ENCODE assay signal across 8 mouse cellular contexts in the genomic region with DNA sequence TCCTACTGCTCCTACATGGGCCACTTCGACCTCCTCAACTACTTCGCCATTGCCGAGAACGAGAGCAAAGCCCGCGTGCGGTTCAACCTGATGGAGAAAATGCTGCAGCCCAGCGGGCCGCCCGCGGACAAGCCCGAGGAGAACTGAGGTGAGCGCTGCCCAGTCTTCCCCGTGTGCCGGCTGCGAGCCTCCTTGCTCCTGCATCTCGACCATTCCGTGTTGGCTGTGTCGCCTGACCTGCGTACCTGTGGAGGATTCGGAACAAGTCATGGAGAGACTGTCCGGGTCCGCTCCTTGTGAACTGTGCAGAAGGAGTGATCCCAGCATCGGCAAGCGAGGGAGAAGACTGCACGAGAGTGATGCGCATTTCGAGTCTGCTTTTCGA. TPM values are rescaled to one million over a fixed set of nuclear protein-coding genes. Genes with fewer than 3 reads are reported as not detected.
DNase-seq lines count a peak whose midpoint lies in the region; ATAC-seq and TF ChIP-seq lines count a peak whose summit lies in the region.

No protein-coding gene starts in this region.

- intact Hi-C loops in heart, postnatal 14 days (cut with DNase I), result loop anchor here (5.0 kb wide), 1 partner anchor 316 kb away; no protein-coding TSS in a partner anchor

- TF ChIP-seq POLR2A in MEL (IDR thresholded peaks at IDR 0.05; ENCODE audit: control insufficient read depth in 1 of 2, insufficient read depth in 1 of 2, low read depth in 1 of 2, low read length in 2 of 2, poor library complexity in 1 of 2), result no peak

- H3K36me3 ChIP-seq in heart, embryonic 12.5 days, result peaks cover 13% of the 10 kb centered on the region
- H3K36me3 ChIP-seq in MEL (ENCODE audit: control insufficient read depth in 1 of 2, insufficient read depth in 2 of 2, low read length in 2 of 2), result peaks cover 0 to 6% of the 10 kb centered on the region in 2 experiments; a peak in 2 of 4 replicates

- peak overlapping the region; percentile 97 for H3K4me3 ChIP-seq in heart, embryonic 12.5 days
- H3K4me3 ChIP-seq in MEL (ENCODE audit: control insufficient read depth in 1 of 2, insufficient read depth in 1 of 2, low read depth in 2 of 2, low read length in 2 of 2), result peak overlapping the region; percentile 80 to 90

- no peaks in the 10 kb centered on the region for H3K9me3 ChIP-seq in heart, embryonic 12.5 days (replicated peaks)
- no peaks in the 10 kb centered on the region for H3K9me3 ChIP-seq in MEL (replicated peaks; ENCODE audit: insufficient read depth, low read length)

- WGBS in heart, embryonic 12.5 days, result 1% methylated on average over 29 of the region's 29 CpGs

- ATAC-seq in heart, embryonic 12.5 days (ENCODE audit: insufficient number of reproducible peaks, low FRiP score), result peak; percentile 43
- peak; percentile 41; the same call in 1 of the 2 replicates for ATAC-seq in granulocyte monocyte progenitor cell, adult 5-6 weeks (replicated peaks; ENCODE audit: poor library complexity, severe bottlenecking)
- peak; percentile 43; the same call in 1 of the 2 replicates for ATAC-seq in megakaryocyte, adult 5-6 weeks (ENCODE audit: poor library complexity, severe bottlenecking)

- DNase-seq in heart, postnatal 14 days, result no peak
- no peak for DNase-seq in MEL (ENCODE audit: low read depth, low spot score)
- DNase-seq in urinary bladder, postnatal 4 days (ENCODE audit: low spot score in 2 of 2), result no peak
- no peak for DNase-seq in frontal cortex, postnatal 10 days (ENCODE audit: low spot score in 2 of 2)
- DNase-seq in cerebellum, adult 11-12 months, result no peak

- TF ChIP-seq CTCF in MEL (IDR thresholded peaks at IDR 0.05 in 2 of 3, conservative IDR thresholded peaks at IDR 0.05 in 1 of 3; ENCODE audit: control insufficient read depth in 1 of 3, insufficient read depth in 1 of 3, low read depth in 2 of 3, low read length in 3 of 3, poor library complexity in 1 of 3, severe bottlenecking in 1 of 3), result no peak

- no peaks in the 10 kb centered on the region for H3K27me3 ChIP-seq in heart, embryonic 12.5 days (replicated peaks)
- no peaks in the 10 kb centered on the region for H3K27me3 ChIP-seq in MEL (ENCODE audit: control insufficient read depth in 1 of 2, insufficient read depth in 2 of 2, low read length in 2 of 2)

- no peak for TF ChIP-seq EP300 in MEL (IDR thresholded peaks at IDR 0.05; ENCODE audit: low read depth in 1 of 2, low read length in 2 of 2)

- H3K79me2 ChIP-seq in MEL (ENCODE audit: control insufficient read depth, insufficient read depth, low read length, poor library complexity), result peaks cover 11% of the 10 kb centered on the region

- peak overlapping the region; percentile 89 for H3K4me2 ChIP-seq in heart, embryonic 12.5 days

- H3K4me1 ChIP-seq in heart, embryonic 12.5 days (replicated peaks), result peaks cover 13% of the 10 kb centered on the region
- H3K4me1 ChIP-seq in MEL (ENCODE audit: control insufficient read depth in 1 of 2, insufficient read depth in 2 of 2, low read length in 2 of 2), result peaks cover 0 to 5% of the 10 kb centered on the region in 2 experiments; a peak in 2 of 4 replicates

- peak overlapping the region; percentile 56 for H3K27ac ChIP-seq in heart, embryonic 12.5 days (ENCODE audit: poor library complexity, severe bottlenecking)
- H3K27ac ChIP-seq in MEL (ENCODE audit: control insufficient read depth, low read depth, low read length), result peak overlapping the region; percentile 8; the same call in 1 of the 2 replicates

- peak overlapping the region; percentile 81 for H3K9ac ChIP-seq in heart, embryonic 12.5 days
- H3K9ac ChIP-seq in MEL (ENCODE audit: control insufficient read depth, low read depth, low read length, poor library complexity, severe bottlenecking), result peak overlapping the region; percentile 77

- TF ChIP-seq RAD21 in MEL (IDR thresholded peaks at IDR 0.05; ENCODE audit: low read depth, low read length), result no peak

TF ChIP-seq in MEL, 35 proteins besides CTCF, POLR2A, EP300 and RAD21:
- no peak for TF ChIP-seq ZNF384 (IDR thresholded peaks at IDR 0.05; ENCODE audit: low read depth, low read length)
- TF ChIP-seq CHD2 (IDR thresholded peaks at IDR 0.05; ENCODE audit: low read length), result no peak
- TF ChIP-seq POLR2AphosphoS5 (IDR thresholded peaks at IDR 0.05; ENCODE audit: borderline replicate concordance, low read depth, low read length), result no peak
- TF ChIP-seq ZKSCAN1 (IDR thresholded peaks at IDR 0.05; ENCODE audit: low read depth, low read length), result no peak
- TF ChIP-seq JUND (IDR thresholded peaks at IDR 0.05; ENCODE audit: low read depth, low read length), result no peak

RNA-seq across cellular contexts. Expression of a gene that starts 3.6 kb away (rescaled TPM):
- 29.6 and 30.7 TPM in 2 replicates for polyA plus RNA-seq in heart, embryonic 12.5 days (2016; fragmentation: Nextera tagmentation; extraction: Ambion mirVana)
- 1 to 10 TPM; 5.9 to 6.1 TPM for total RNA-seq in heart, postnatal 14 days (2021)
- total RNA-seq in MEL (2012; rRNA removed), result 16.6 and 17.5 TPM in 2 replicates
- 10 to 100 TPM in 1 of 2 experiments, not detected in 1; 57.4 TPM for polyA plus RNA-seq in MEL (2012; ENCODE audit: insufficient read depth in 1 of 2, insufficient read length in 2 of 2, low read depth in 1 of 2, low replicate concordance in 2 of 2, missing spikeins in 1 of 2)
- 14.5 and 21.6 TPM in 2 replicates for total RNA-seq in granulocyte monocyte progenitor cell, adult 5-6 weeks (2014; fragmentation: Nextera tagmentation)
- 20.7 and 29.0 TPM in 2 replicates for total RNA-seq in granulocyte monocyte progenitor cell, adult 5-6 weeks (2017)
- total RNA-seq in megakaryocyte, adult 5-6 weeks (2015), result 14.0 and 17.0 TPM in 2 replicates
- total RNA-seq in megakaryocyte, adult 5-6 weeks (2017), result 15.4 and 15.8 TPM in 2 replicates

RNA-seq across cellular contexts. Expression of a gene that starts 44.6 kb away (rescaled TPM):
- polyA plus RNA-seq in heart, embryonic 12.5 days (2016; fragmentation: Nextera tagmentation; extraction: Ambion mirVana), result 5.5 and 6.4 TPM in 2 replicates
- total RNA-seq in heart, postnatal 14 days (2021), result 1 to 10 TPM; 1.8 to 1.9 TPM
- total RNA-seq in MEL (2012; rRNA removed), result 1.9 and 3.2 TPM in 2 replicates
- polyA plus RNA-seq in MEL (2012; ENCODE audit: insufficient read depth in 1 of 2, insufficient read length in 2 of 2, low read depth in 1 of 2, low replicate concordance in 2 of 2, missing spikeins in 1 of 2), result 1 to 10 TPM in 1 of 2 experiments, not detected in 1; 2.9 TPM
- total RNA-seq in granulocyte monocyte progenitor cell, adult 5-6 weeks (2014; fragmentation: Nextera tagmentation), result 7.4 and 9.1 TPM in 2 replicates
- 5.9 and 8.7 TPM in 2 replicates for total RNA-seq in granulocyte monocyte progenitor cell, adult 5-6 weeks (2017)
- total RNA-seq in megakaryocyte, adult 5-6 weeks (2015), result 41.9 and 44.6 TPM in 2 replicates
- 36.0 and 46.8 TPM in 2 replicates for total RNA-seq in megakaryocyte, adult 5-6 weeks (2017)

RNA-seq across cellular contexts. Expression of a gene that starts 51.6 kb away (rescaled TPM):
- 257 and 286 TPM in 2 replicates for polyA plus RNA-seq in heart, embryonic 12.5 days (2016; fragmentation: Nextera tagmentation; extraction: Ambion mirVana)
- 10 to 100 TPM; 22.7 to 23.3 TPM for total RNA-seq in heart, postnatal 14 days (2021)
- not detected in 2 replicates for total RNA-seq in MEL (2012; rRNA removed)
- not detected for polyA plus RNA-seq in MEL (2012; ENCODE audit: insufficient read depth in 1 of 2, insufficient read length in 2 of 2, low read depth in 1 of 2, low replicate concordance in 2 of 2, missing spikeins in 1 of 2)
- 0.37 TPM in 1 of 2 replicates, not detected in the other for total RNA-seq in granulocyte monocyte progenitor cell, adult 5-6 weeks (2014; fragmentation: Nextera tagmentation)
- not detected in 2 replicates for total RNA-seq in granulocyte monocyte progenitor cell, adult 5-6 weeks (2017)
- 0.52 and 0.98 TPM in 2 replicates for total RNA-seq in megakaryocyte, adult 5-6 weeks (2015)
- total RNA-seq in megakaryocyte, adult 5-6 weeks (2017), result 0.08 and 0.92 TPM in 2 replicates

Comparison
In these comparisons a context has a peak if more than half of its experiments do, and no peak if none do; other contexts are left out.
1. RNA of a gene that starts 51.6 kb away (total RNA-seq): 22.7 to 23.3 TPM in heart, postnatal 14 days; 0.08 to 0.98 TPM in megakaryocyte, adult 5-6 weeks, 0.37 TPM in granulocyte monocyte progenitor cell, adult 5-6 weeks and not detected in MEL; every median in the first group is over 10 times any median in the second.
2. Peak in every context shown above with its lines, with median percentiles within 50 percentile points of each other: ATAC-seq.